Mouse (Mus musculus) gastrocnemius, adult 18-20 months (tissue): ENCODE results near the gene Sars2. TPM values are rescaled to one million over a fixed set of nuclear protein-coding genes. Genes with fewer than 3 reads are reported as not detected.

Experiments
- total RNA-seq, 2 experiments: library from RNA; stranded (reverse); gene quantifications; 2 replicates each; pipeline ENCODE4 v1.2.3; 2021

The Sars2 gene
- total RNA-seq, 2 experiments from 2014 or later = 12.3 to 14.0 TPM

Other genes starting within 250 kb of the Sars2 start
- gene Ifnl2, start 231.5 kb upstream of the Sars2 start, total RNA-seq = not detected
- gene Ifnl3, start 219.2 kb upstream of the Sars2 start, total RNA-seq = not detected
- not detected for gene Sycn, start 201.1 kb upstream of the Sars2 start, total RNA-seq
- not detected for gene Nccrp1, start 194.7 kb upstream of the Sars2 start, total RNA-seq
- gene Samd4b, start 143.8 kb upstream of the Sars2 start, total RNA-seq = 10 to 100 TPM; 13.8 to 15.2 TPM
- 1 to 10 TPM; 2.2 to 3.8 TPM for gene Pak4, start 143.8 kb upstream of the Sars2 start, total RNA-seq
- gene Acp7, start 110.7 kb upstream of the Sars2 start, total RNA-seq = not detected
- under 1 TPM; 0.34 to 0.76 TPM for gene Fbxo27, start 49.1 kb upstream of the Sars2 start, total RNA-seq
- gene Fbxo17, start 25.2 kb upstream of the Sars2 start, total RNA-seq = 1 to 10 TPM; 3.5 to 3.8 TPM
- gene Mrps12, start 172 bp upstream of the Sars2 start, total RNA-seq = 10 to 100 TPM; 43.8 to 44.0 TPM
- not detected for gene Ccer2, start 14.2 kb downstream of the Sars2 start, total RNA-seq
- gene Sirt2, start 24.7 kb downstream of the Sars2 start, total RNA-seq = 10 to 100 TPM; 95.9 to 98.2 TPM
- gene Nfkbib, start 25.5 kb downstream of the Sars2 start, total RNA-seq = 10 to 100 TPM; 33.2 to 34.9 TPM
- under 1 TPM; 0.45 to 0.46 TPM for gene Rinl, start 47.0 kb downstream of the Sars2 start, total RNA-seq
- 100 to 1,000 TPM; 110 to 131 TPM for gene Hnrnpl, start 66.5 kb downstream of the Sars2 start, total RNA-seq
- 100 to 1,000 TPM; 227 to 344 TPM for gene Ech1, start 83.2 kb downstream of the Sars2 start, total RNA-seq
- gene Lgals4, start 91.9 kb downstream of the Sars2 start, total RNA-seq = 1 to 10 TPM; 1.7 to 3.9 TPM
- under 1 TPM in 1 of 2 experiments, not detected in 1; 0.66 TPM for gene Lgals7, start 121.9 kb downstream of the Sars2 start, total RNA-seq
- gene Capn12, start 139.4 kb downstream of the Sars2 start, total RNA-seq = under 1 TPM; 0.09 TPM
- gene Actn4, start 220.3 kb downstream of the Sars2 start, total RNA-seq = 10 to 100 TPM; 29.6 to 46.1 TPM
- 100 to 1,000 TPM; 128 TPM for gene Eif3k, start 239.9 kb downstream of the Sars2 start, total RNA-seq
- under 1 TPM; 0.24 to 0.59 TPM for gene Map4k1, start 240.1 kb downstream of the Sars2 start, total RNA-seq